Mouse (Mus musculus): ENCODE data around the gene Fignl2. TPM values are rescaled to one million over a fixed set of nuclear protein-coding genes. Genes with fewer than 3 reads are reported as not detected.

Gene Fignl2
- total RNA-seq, 2 experiments from 2014 or later: 1.4 to 2.2 TPM

GRCm38 (mm10) chr15:101042613-101043012 is 35.8 kb downstream of the Fignl2 start:
- DNase-seq: peak; percentile 54 to 71
- intact Hi-C loops (cut with DNase I): loop anchor here (5.0 kb wide), 1 partner anchor 285 kb away; no protein-coding TSS in a partner anchor

- no peak for DNase-seq
- intact Hi-C loops (cut with DNase I): loop anchor here (5.0 kb wide), 1 partner anchor 285 kb away; no protein-coding TSS in a partner anchor
These were observed 36.4 kb downstream of the Fignl2 start for GRCm38 (mm10) chr15:101041966-101042365.

- no peak for DNase-seq
- intact Hi-C loops (cut with DNase I): loop anchor here (5.0 kb wide), 1 partner anchor 282 kb away; no protein-coding TSS in a partner anchor
These were observed 38.7 kb downstream of the Fignl2 start for GRCm38 (mm10) chr15:101039651-101040050.

GRCm38 (mm10) chr15:101028960-101029359 is 49.4 kb downstream of the Fignl2 start:
- DNase-seq: no peak
- intact Hi-C loops (cut with DNase I): no loop called here

DNA sequence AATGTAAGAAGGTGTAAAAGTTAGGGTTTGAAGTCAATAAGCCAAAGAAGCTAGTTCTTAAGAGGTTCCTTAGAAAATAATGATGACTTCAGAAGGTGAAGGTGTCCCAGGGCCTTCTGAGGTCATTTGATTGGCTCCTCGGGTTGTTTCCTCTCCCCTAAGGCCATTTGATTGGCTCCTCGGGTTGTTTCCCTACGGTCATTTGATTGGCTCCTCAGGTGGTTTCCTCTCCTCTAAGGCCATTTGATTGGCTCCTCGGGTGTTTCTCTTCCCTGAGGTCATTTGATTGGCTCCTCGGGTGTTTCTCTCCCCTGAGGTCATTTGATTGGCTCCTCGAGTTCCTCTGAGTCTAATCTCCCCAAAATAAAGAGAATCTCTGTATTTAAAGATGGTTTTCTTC is 67.0 kb downstream of the Fignl2 start:
- intact Hi-C loops (cut with DNase I): no loop called here
- no peak for DNase-seq

DNA sequence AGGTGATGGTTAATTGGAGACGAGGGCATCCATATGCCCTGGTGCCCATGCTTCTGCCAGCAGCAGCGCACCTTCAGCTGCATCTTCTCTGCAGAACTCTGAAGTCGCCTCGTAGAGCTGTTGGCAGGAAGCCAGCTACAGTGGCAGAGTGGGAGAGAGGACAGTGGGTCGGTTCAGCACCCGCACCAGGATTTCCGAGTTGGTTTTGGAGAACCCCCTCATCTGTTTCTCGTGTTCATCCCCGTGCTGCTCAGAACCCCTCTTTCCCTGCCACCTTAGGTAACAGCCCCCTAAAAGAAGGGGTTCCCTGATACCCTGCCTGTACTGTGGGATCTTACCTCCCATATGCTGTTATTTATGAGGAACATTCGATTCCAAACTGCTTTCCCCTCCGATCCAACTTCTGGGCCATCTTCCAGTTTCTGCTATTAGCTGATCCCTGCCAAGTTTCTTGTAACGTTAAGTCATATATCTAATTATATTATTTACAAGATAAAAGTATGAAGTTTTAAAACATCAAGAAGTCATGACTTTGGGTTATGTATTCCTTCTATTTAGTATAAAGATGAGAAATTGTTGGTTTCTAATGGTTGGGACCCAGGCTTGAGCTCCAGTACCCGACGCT is 69.9 kb downstream of the Fignl2 start:
- DNase-seq: no peak
- intact Hi-C loops (cut with DNase I): no loop called here

DNA sequence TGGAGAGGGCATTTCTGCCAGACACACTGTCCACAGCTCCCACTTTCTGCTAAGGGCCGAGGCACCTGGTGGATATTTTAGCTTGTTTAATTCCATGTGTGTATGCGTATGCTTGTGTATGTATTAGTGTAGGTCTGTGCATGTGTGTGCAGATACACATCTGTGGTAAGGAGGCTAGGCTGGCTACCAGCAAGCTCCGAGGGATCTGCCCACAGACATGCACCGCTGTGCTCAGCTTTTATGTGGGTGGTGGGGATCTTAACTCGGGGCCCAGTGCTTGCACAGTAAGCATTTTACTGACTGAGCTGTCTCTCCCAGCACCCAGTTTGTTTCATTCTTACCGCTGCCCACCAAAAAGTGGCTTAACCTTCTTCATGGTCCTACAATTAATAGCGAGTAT is 71.1 kb downstream of the Fignl2 start:
- intact Hi-C loops (cut with DNase I): no loop called here

DNA sequence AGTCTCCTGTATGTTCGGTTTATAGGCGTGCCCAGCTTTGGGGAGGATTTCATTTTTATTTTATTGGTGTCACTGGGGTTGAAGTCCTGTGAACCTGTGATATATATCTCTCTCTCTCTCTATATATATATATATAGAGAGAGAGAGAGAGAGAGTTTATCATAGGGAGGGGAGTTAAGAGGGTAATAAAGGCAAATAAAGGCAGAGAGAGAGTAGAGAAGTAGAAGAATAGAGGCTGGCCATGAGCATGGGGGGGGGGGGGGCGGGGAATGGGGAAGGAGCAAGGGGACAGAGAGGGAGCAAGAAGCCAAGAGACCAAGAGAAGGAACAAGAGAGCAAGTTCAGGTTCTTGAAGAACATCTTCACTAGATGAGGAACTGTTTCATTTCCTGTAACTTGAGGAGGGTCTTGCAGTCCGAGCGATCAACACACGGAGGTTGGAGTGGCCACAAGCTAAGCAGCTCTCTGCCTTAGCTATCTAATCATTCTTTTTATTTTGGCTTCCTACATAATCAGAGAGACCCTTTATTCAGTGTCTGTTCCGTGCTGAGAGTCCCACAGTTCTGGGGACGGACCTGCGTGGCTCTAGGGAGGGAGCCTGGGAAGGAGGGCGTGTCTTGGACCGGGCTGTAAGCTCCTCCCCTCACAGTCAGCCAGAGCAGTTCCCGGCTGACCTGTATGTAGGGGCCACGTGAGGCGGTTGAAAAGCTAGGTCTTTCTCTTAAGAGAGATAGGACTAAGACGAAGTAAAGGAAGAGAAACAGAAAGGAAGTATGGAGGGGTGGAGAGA is 71.9 kb downstream of the Fignl2 start:
- DNase-seq: peak; percentile 43 to 54
- intact Hi-C loops (cut with DNase I): no loop called here

More for the DNA sequence above, 71.1 kb downstream of the Fignl2 start:
- DNase-seq: no peak

DNA sequence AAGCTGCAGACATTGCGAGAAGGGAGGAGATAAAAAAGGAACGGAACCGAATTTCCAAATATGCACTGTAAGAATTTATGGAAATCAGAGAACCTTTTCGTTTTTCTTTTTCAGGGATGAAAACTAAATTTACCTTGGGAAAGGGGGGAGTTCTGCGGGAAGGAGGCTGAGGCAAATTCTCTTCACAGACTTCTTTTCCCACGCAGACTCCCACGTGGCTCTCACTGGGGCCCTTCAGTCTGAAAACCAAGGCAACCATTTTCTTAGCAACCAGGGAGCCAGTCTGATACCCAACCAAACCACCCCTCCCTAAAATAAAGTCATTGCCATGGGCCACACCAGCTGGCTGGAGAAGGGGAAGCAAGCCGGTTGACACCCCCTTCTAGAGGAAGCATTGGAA is 72.7 kb downstream of the Fignl2 start:
- intact Hi-C loops (cut with DNase I): no loop called here
- no peak for DNase-seq

DNA sequence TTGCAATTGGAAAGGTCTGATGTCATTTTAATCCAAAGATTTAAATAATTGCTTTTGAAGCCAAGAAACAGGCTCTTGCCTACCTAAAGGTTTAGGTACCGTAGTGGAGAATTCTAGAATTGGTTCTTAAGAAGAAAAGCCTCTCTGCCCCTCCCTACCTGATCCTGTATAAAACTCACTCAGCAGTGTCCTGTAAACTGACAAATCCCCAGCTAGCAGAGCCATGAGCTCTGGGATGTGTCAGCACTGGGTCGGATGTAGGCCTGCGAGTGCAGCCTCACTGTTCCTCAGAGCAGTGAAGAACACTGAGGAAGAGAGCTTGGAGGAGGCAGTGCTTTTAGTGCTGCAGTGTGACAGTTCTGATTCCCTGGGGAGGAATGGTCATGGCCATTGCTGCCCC is 73.8 kb downstream of the Fignl2 start:
- no peak for DNase-seq
- intact Hi-C loops (cut with DNase I): no loop called here

DNA sequence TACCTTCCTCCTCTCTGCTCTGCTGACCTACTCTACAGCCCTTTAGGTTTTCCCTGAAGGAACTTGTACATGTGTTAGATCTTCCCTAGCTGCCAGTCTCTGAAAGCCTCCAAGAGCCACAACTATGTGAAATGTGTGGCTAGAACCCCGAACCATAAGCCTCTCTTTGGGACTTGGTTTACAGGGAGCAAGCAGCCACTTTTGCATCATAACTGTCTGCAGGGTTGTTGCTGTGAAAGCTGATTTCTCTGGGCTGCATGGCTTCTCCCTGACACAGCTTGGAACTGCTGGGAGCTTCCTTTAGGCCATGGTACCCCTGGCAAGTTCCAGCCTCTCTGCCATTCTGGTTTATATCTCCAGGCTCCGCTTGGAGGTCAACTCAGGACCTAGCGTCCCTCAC is 75.9 kb downstream of the Fignl2 start:
- intact Hi-C loops (cut with DNase I): no loop called here
- DNase-seq: no peak

DNA sequence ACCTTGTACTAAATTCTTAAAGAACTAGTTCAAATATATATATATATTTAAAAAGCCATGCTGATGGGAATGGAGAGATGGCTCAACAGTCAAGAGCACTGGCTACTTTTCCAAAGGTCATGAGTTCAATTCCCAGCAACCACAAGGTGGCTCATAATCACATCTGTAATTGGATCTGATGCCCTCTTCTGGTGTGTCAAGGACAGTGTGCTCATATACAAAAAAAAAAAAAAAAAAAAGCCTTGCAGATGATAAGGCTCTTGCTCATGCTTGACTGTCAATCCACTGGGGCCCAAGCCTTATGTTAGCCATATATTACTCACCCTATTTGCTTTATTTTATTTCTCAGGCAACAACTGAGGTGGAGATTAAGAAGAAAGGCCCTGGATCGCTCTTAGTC is 76.7 kb downstream of the Fignl2 start:
- no peak for DNase-seq
- intact Hi-C loops (cut with DNase I): no loop called here

Other genes starting within 250 kb of the Fignl2 start
- gene Scn8a, start 208.7 kb downstream of the Fignl2 start, total RNA-seq (2021): under 1 TPM in 1 of 2 experiments, not detected in 1; 0.56 TPM
- gene Gm47841, start 31.2 kb downstream of the Fignl2 start, total RNA-seq (2021): not detected
- gene Ankrd33, start 37.2 kb upstream of the Fignl2 start, total RNA-seq (2021): not detected
- 10 to 100 TPM; 22.3 to 31.1 TPM for gene Acvrl1, start 50.0 kb upstream of the Fignl2 start, total RNA-seq (2021)
- 10 to 100 TPM; 12.6 to 14.6 TPM for gene Acvr1b, start 95.5 kb upstream of the Fignl2 start, total RNA-seq (2021)
- 10 to 100 TPM; 10.7 to 12.0 TPM for gene Grasp, start 145.6 kb upstream of the Fignl2 start, total RNA-seq (2021)
- 10 to 100 TPM in 1 of 2 experiments, 1 to 10 TPM in 1; 5.2 to 98.5 TPM for gene Nr4a1, start 175.7 kb upstream of the Fignl2 start, total RNA-seq (2021)
- 10 to 100 TPM; 23.7 to 23.9 TPM for gene Atg101, start 205.7 kb upstream of the Fignl2 start, total RNA-seq (2021)
- 1 to 10 TPM in 1 of 2 experiments, under 1 TPM in 1; 0.94 to 1.4 TPM for gene 6030408B16Rik, start 214.6 kb upstream of the Fignl2 start, total RNA-seq (2021)